Mouse (Mus musculus): ENCODE measurements at regions not wholly inside any gene's neighbourhood (a gene's known extent, or its start where the extent isn't known, plus 50 kb on each side); places are given as distances from the start of the nearest gene placed in this dataset.

DNA sequence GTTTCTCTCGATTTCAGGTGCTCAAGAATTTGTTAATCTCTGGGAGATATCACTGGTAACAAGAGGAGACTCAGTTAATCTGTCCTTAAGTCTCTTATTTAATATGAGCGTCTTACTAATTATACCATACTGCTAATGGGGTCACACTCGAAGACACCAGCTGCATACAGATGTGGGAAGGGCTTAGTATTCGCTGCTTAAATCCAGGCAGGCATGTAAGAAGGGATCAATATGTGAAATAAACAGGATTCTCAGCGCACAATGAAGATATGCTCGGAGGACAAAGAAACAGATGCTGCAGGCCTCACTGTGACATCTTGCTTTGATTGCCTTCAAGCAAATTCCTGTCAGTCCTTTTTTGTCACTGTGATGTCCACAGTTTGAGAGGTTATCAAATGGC is 108.3 kb downstream of the Zwint start:
- DNase-seq (ENCODE audit: low spot score) (no peak), ATAC-seq (replicated peaks; ENCODE audit: low FRiP score) (0 out of 2 replicates have a peak, but pooled peaks have one; percentile 26)
- Histone ChIP-seq H3K9me3 (ENCODE audit: control insufficient read depth, low read length) (no peaks in the 10 kb centered on the region), H3K4me1 (replicated peaks; ENCODE audit: control insufficient read depth, insufficient read depth, low read length) (no peaks in the 10 kb centered on the region), H3K4me3 (ENCODE audit: low read depth, low read length) (no peak overlapping the region), H3K27ac (ENCODE audit: low read depth, low read length) (no peak overlapping the region), H3K27me3 (ENCODE audit: control insufficient read depth, insufficient read depth, low read length) (no peaks in the 10 kb centered on the region), H3K36me3 (ENCODE audit: control insufficient read depth, insufficient read depth, low read length) (no peaks in the 10 kb centered on the region), H3K9ac (ENCODE audit: low read length) (no peak overlapping the region), H3K4me2 (ENCODE audit: low read depth, low read length, severe bottlenecking) (no peak overlapping the region)
- WGBS = 53% methylated on average over 6 of the region's 6 CpGs

DNA sequence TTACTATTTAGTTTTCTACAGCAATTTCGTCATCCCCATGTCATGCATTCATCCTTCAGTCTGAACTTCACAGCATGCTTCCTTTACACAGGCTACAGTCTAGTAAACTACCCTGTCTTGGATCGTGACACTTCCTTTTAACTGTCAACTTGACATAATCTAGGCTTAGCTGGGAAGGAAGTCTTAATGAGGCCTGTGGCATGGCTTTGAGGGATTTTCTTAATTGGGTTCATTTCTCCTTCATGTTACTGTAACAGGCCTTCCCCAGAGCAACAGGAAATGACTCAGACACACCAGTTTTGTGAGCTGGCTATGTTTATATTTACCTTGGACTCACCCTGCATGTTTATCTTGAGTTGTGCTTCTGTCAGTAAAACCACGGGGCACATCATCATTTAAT is 123.7 kb downstream of the Zwint start:
- 47% methylated on average over 3 of the region's 3 CpGs for whole genome bisulfite sequencing
- Histone ChIP-seq H3K27ac (ENCODE audit: low read depth, low read length) (no peak overlapping the region), H3K9me3 (ENCODE audit: control insufficient read depth, low read length) (no peaks in the 10 kb centered on the region), H3K36me3 (ENCODE audit: control insufficient read depth, insufficient read depth, low read length) (no peaks in the 10 kb centered on the region), H3K4me1 (replicated peaks; ENCODE audit: control insufficient read depth, insufficient read depth, low read length) (no peaks in the 10 kb centered on the region), H3K4me2 (ENCODE audit: low read depth, low read length, severe bottlenecking) (no peak overlapping the region), H3K27me3 (ENCODE audit: control insufficient read depth, insufficient read depth, low read length) (no peaks in the 10 kb centered on the region), H3K9ac (ENCODE audit: low read length) (no peak overlapping the region), H3K4me3 (ENCODE audit: low read depth, low read length) (no peak overlapping the region)
- no peak for ATAC-seq (replicated peaks; ENCODE audit: low FRiP score)
- no peak for DNase-seq (ENCODE audit: low spot score)

DNA sequence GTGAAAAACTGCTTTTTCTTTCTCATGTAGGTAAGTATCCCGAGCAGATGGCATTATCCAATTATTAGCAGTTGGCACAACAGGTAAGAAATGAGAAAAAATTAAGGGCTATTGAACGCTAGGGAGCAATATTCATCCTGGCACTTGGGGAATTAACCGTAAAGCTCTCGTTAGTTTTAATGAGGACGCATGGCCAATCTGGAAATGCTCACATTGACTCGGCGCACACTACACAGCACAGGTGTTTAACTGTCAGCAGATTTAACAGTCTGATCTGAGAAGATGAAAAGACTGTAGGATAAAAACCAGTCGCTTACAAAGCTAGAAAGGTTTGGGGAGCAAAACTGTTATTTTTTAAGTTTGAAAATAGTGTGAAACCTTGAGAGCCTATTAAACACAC is 157.0 kb downstream of the Zwint start:
- H3K27ac ChIP-seq (ENCODE audit: low read depth, low read length) = no peak overlapping the region
- DNase-seq (ENCODE audit: low spot score) = no peak
- ATAC-seq (replicated peaks; ENCODE audit: low FRiP score) = 0 out of 2 replicates have a peak, but pooled peaks have one; percentile 39
- WGBS = 69% methylated on average over 8 of the region's 8 CpGs
- H3K9ac ChIP-seq (ENCODE audit: low read length) = no peak overlapping the region
- H3K4me2 ChIP-seq (ENCODE audit: low read depth, low read length, severe bottlenecking) = no peak overlapping the region
- no peak overlapping the region for H3K4me3 ChIP-seq (ENCODE audit: low read depth, low read length)
- H3K4me1 ChIP-seq (replicated peaks; ENCODE audit: control insufficient read depth, insufficient read depth, low read length) = no peaks in the 10 kb centered on the region
- H3K9me3 ChIP-seq (ENCODE audit: control insufficient read depth, low read length) = no peaks in the 10 kb centered on the region
- no peaks in the 10 kb centered on the region for H3K36me3 ChIP-seq (ENCODE audit: control insufficient read depth, insufficient read depth, low read length)
- H3K27me3 ChIP-seq (ENCODE audit: control insufficient read depth, insufficient read depth, low read length) = no peaks in the 10 kb centered on the region

DNA sequence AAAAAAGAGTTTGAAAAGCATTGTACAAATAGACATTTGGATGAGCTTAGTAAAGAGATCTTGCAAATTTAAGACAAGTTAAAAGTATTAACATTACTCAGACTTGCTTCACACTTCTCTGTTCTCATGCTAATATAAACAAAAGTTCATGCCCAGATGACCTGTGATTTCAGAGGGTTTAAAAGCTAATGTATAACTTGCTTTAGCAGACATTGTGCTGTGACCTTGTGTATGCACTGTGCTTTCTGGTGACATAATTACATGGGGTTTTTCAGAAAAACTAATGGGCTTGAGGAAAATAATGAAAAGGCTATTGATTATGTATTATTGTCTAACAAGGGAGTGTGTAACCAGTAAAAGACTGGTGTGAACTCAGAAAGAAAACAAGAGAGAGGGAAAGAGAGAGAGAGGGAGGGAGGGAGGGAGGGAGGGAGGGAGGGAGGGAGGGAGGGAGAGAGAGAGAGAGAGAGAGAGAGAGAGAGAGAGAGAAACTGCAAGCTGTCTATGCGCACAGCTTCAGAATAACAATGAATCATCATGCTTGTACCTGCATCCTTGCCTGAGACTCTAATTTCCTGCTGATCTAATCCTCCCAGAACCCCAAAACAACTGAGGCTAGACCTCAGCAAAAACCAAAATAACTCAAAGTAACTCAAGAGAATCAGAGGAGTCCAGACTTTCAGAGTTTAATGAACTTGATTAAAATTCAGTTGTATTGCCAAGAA is 192.9 kb downstream of the Zwint start:
- DNase-seq (ENCODE audit: low spot score) = no peak
- Histone ChIP-seq H3K9ac (ENCODE audit: low read length) (no peak overlapping the region), H3K27ac (ENCODE audit: low read depth, low read length) (no peak overlapping the region), H3K4me2 (ENCODE audit: low read depth, low read length, severe bottlenecking) (no peak overlapping the region), H3K4me3 (ENCODE audit: low read depth, low read length) (no peak overlapping the region), H3K36me3 (ENCODE audit: control insufficient read depth, insufficient read depth, low read length) (no peaks in the 10 kb centered on the region), H3K4me1 (replicated peaks; ENCODE audit: control insufficient read depth, insufficient read depth, low read length) (no peaks in the 10 kb centered on the region), H3K27me3 (ENCODE audit: control insufficient read depth, insufficient read depth, low read length) (no peaks in the 10 kb centered on the region), H3K9me3 (ENCODE audit: control insufficient read depth, low read length) (no peaks in the 10 kb centered on the region)
- WGBS = 63% methylated on average over 1 of the region's 1 CpGs
- no peak for ATAC-seq (replicated peaks; ENCODE audit: low FRiP score)

DNA sequence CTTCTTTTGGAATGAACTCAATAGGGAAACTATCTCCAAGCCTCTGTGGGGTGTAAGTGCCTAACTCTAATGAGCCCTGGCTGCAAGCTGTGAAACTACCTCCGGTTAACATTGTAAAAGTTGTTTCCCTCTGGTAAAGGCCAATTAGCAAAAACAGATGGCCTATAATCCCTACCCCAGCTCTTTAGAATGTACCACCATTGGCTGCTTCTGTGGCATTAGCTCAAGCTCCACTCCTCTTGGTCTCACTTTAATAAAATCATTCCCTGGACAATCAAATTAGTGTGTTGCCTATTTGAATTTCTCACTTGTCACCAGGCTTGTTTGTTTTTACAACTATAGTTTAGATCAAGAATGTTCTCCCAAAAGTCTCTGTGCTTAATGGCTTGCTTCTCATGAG is 213.3 kb downstream of the Zwint start:
- ATAC-seq (replicated peaks; ENCODE audit: low FRiP score) (no peak), DNase-seq (ENCODE audit: low spot score) (no peak)
- H3K27me3 ChIP-seq (ENCODE audit: control insufficient read depth, insufficient read depth, low read length) = no peaks in the 10 kb centered on the region
- H3K4me2 ChIP-seq (ENCODE audit: low read depth, low read length, severe bottlenecking) = no peak overlapping the region
- H3K27ac ChIP-seq (ENCODE audit: low read depth, low read length) = no peak overlapping the region
- H3K4me1 ChIP-seq (replicated peaks; ENCODE audit: control insufficient read depth, insufficient read depth, low read length) = no peaks in the 10 kb centered on the region
- H3K4me3 ChIP-seq (ENCODE audit: low read depth, low read length) = no peak overlapping the region
- H3K9me3 ChIP-seq (ENCODE audit: control insufficient read depth, low read length) = no peaks in the 10 kb centered on the region
- no peaks in the 10 kb centered on the region for H3K36me3 ChIP-seq (ENCODE audit: control insufficient read depth, insufficient read depth, low read length)
- 38% methylated on average over 1 of the region's 1 CpGs for WGBS
- no peak overlapping the region for H3K9ac ChIP-seq (ENCODE audit: low read length)

Data from forebrain, embryonic 11.5 days (tissue).